Mouse (Mus musculus) E14TG2a.4 (cell line): ENCODE measurements around the gene Olfr1368.

Experiments
- CTCF ChIP-seq: conservative IDR thresholded peaks from 2 replicates; pipeline ENCODE4 v1.5.1; 2014; ENCODE audit warnings: low read length
- NANOG ChIP-seq: IDR thresholded peaks from 2 replicates; pipeline ENCODE4 v1.6.1; 2014; ENCODE audit warnings: borderline replicate concordance, low read length, mixed read lengths
- POU5F1 ChIP-seq: IDR thresholded peaks from 2 replicates; pipeline ENCODE4 v1.6.1; 2014; ENCODE audit warnings: low read length, borderline replicate concordance

- TF ChIP-seq CTCF = no peak
- no peak for TF ChIP-seq POU5F1
- no peak for TF ChIP-seq NANOG
Observed at GRCm38 (mm10) chr13:21114121-21114520, 31.5 kb downstream of the Olfr1368 start.
